Mouse (Mus musculus) midbrain, embryonic 15.5 days (tissue): ENCODE measurements around the gene 2210016L21Rik. TPM values are rescaled to one million over a fixed set of nuclear protein-coding genes. Genes with fewer than 3 reads are reported as not detected.
"Not testable (repeated sequence)": the region's sequence is repeated elsewhere in the genome, so short reads cannot be mapped to it uniquely, and the experiment has no call there.

Experiments
- ATAC-seq: fragments of 200-750 bp; cut with Nextera tagmentation; replicated peaks from 2 replicates; pipeline ENCODE4 v1.8.0; 2017; ENCODE audit warnings: moderate TSS enrichment
- H3K27ac ChIP-seq: fragments of 300-500 bp; sonication (generic); 2 replicates; pipeline ENCODE4 v1.5.1; 2015; ENCODE audit warnings: mild to moderate bottlenecking, inconsistent platforms
- H3K27me3 ChIP-seq: fragments of 300-500 bp; sonication (generic); replicated peaks from 2 replicates; pipeline ENCODE4 v1.6.1; 2015; ENCODE audit warnings: inconsistent platforms
- H3K36me3 ChIP-seq: fragments of 300-500 bp; sonication (generic); replicated peaks from 2 replicates; pipeline ENCODE4 v1.6.1; 2015; ENCODE audit warnings: inconsistent platforms
- H3K4me1 ChIP-seq: fragments of 300-500 bp; sonication (generic); 2 replicates; pipeline ENCODE4 v1.6.1; 2015; ENCODE audit warnings: inconsistent platforms
- H3K4me2 ChIP-seq: fragments of 300-500 bp; sonication (generic); 2 replicates; pipeline ENCODE4 v1.6.1; 2015; ENCODE audit warnings: inconsistent platforms, mild to moderate bottlenecking, moderate library complexity
- H3K4me3 ChIP-seq: fragments of 300-500 bp; sonication (generic); 2 replicates; pipeline ENCODE4 v1.5.1; 2015; ENCODE audit warnings: mild to moderate bottlenecking, inconsistent platforms
- H3K9ac ChIP-seq: fragments of 300-500 bp; sonication (generic); 2 replicates; pipeline ENCODE4 v1.6.1; 2015; ENCODE audit warnings: mild to moderate bottlenecking, inconsistent platforms
- H3K9me3 ChIP-seq: fragments of 300-500 bp; sonication (generic); 2 replicates; pipeline ENCODE4 v1.6.1; 2016; ENCODE audit warnings: inconsistent platforms
- WGBS: fragments of 180-500 bp; shearing (Covaris S2); methylation state at CpG from one replicate; pipeline ENCODE4 v1.1.7; 2015; ENCODE audit warnings: mixed read lengths; 5-methylcytosine and 5-hydroxymethylcytosine counted together
- polyA plus RNA-seq: library from polyadenylated mRNA; unstranded; fragments of >200 nt; fragmentation: Nextera tagmentation; extraction: Ambion mirVana; gene quantifications from 2 replicates; pipeline ENCODE4 v1.2.1, GENCODE M21; 2015

The 2210016L21Rik gene
- polyA plus RNA-seq, result 116 and 122 TPM in 2 replicates

DNA sequence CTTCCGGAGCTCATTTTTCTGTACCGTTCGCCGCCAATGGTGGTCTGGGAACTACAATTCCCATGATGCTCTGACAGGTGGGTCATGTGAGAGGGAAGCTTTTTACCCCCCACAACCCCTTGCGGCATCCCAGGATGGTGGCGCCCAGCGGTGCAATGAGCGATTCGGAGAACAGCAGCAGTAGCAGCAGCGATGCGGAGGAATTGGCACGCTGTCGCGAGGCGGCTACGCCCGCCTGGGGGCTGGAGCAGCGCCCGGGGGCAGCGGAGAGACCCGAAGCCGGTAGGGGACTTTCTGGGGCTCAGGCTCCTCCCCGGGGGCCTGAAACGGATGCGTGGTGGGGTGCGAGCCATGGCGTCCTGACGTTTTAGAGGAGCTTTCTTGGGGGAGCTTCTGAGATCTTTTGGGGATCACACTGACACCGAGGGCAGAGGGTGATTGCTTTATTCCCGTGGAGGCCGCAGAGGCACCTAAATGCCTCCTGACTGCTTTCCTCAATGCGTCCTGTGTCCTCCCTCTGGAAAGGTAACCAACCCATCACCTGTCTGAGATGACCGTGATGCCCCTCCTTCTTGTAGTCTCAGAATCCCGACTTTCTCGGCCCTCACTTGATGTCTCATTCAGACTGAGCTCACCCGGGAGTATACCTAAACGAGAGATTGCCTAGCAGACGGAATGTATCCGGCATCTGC is at the start of gene 2210016L21Rik:
TSS of gene 2210016L21Rik (plus strand) at position 85 of the 692 bp plus-strand sequence.
- WGBS, result under 1% methylated on average over 38 of the region's 39 CpGs
- Histone ChIP-seq H3K36me3 (peaks cover 11% of the 10 kb centered on the region; the same call in 1 of the 2 replicates), H3K27me3 (no peaks in the 10 kb centered on the region), H3K27ac (peak within 1 kb of the TSS; percentile 89), H3K4me1 (peaks cover 17% of the 10 kb centered on the region), H3K9me3 (no peaks in the 10 kb centered on the region), H3K4me2 (peak within 1 kb of the TSS; percentile 61), H3K4me3 (peak within 1 kb of the TSS; percentile 69), H3K9ac (peak within 1 kb of the TSS; percentile 92)
- ATAC-seq, result peak; percentile 94

DNA sequence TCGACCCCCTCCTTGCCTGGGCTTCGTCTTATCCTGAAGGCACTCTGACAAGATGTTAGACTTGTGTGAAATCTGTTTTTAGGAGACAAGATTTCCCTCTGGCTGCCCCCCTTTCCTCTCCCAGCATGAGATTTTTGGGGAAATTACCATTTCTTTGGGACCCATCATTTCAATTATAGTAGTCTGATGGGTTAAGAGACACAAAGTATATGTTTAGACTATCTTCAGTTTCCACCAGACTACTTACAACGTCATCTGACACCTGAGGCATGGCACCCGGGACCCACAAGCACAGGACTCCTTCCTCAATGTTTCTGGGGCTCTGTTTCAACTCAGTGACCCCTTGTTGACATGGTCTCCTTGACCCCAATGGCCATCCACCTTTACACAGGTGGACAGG is 46.4 kb upstream of the 2210016L21Rik start:
- Histone ChIP-seq H3K9me3 (no peaks in the 10 kb centered on the region), H3K36me3 (no peaks in the 10 kb centered on the region), H3K27ac (no peak overlapping the region), H3K4me3 (no peak overlapping the region), H3K27me3 (no peaks in the 10 kb centered on the region), H3K4me2 (no peak overlapping the region), H3K4me1 (no peaks in the 10 kb centered on the region), H3K9ac (no peak overlapping the region)
- no peak for ATAC-seq
- WGBS, result 92% methylated on average over 4 of the region's 4 CpGs

DNA sequence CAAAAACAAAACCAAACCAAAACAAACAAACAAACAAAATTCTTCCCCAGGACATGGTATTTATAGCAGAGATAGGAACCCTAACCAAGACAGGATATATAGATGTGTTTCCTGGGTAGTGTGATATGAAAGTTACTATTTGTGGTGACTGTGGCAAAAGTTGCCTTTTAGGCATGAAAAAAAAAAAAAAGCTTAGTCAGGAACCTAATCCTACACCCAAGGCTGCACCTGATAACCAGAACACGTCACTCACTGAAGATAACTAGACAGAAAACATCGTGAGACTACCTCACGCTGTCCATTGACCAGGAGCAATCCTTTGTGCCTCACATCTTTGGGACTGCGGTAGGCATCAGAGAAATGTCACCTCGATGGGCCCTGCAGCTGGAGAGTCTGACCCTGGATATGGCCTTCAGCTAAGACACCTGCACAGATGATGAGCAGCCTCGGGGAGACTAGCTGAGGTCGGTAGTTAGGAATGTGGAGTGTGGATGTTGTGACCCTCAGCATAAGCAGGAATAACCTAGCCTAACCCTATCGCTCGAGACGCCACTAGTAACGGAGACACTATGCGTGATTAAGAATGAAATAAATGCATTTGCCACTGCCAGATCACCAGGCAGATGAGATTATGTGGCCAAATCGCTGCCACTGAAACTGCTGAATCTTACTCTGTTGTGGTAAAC is 45.1 kb upstream of the 2210016L21Rik start, which contains the start of gene Oasl2:
TSS of gene Oasl2 (plus strand) at position 249 of the 686 bp plus-strand sequence.
- H3K36me3 ChIP-seq, result no peaks in the 10 kb centered on the region
- H3K9ac ChIP-seq, result no peak within 1 kb of the TSS
- no peaks in the 10 kb centered on the region for H3K4me1 ChIP-seq
- WGBS, result 61% methylated on average over 13 of the region's 13 CpGs
- 0 out of 2 replicates have a peak within 1 kb of the TSS, but pooled peaks have one; percentile 4 for H3K4me2 ChIP-seq
- H3K27ac ChIP-seq, result no peak within 1 kb of the TSS
- ATAC-seq, result no peak
- H3K4me3 ChIP-seq, result no peak within 1 kb of the TSS
- no peaks in the 10 kb centered on the region for H3K27me3 ChIP-seq
- no peaks in the 10 kb centered on the region for H3K9me3 ChIP-seq

DNA sequence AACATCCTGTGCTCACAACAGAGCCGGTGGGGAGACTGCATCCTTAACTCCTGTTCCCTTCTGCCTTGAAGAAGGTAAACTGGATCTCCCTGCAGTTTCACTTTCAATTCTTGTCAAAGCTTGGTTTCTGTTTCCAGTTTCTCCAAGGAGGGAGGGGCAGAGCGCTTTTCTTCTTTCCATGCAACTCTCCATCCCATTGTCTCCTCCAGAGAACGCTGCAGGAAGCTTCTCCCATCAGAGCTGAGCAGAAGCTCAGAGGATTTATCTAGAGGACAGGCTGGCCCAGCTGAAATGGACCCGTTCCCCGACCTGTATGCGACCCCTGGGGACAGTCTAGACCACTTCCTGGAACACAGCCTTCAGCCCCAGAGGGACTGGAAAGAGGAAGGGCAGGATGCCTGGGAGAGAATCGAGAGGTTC is 44.6 kb upstream of the 2210016L21Rik start:
- no peak overlapping the region for H3K27ac ChIP-seq
- no peak overlapping the region for H3K9ac ChIP-seq
- no peak for ATAC-seq
- H3K4me2 ChIP-seq, result 0 out of 2 replicates have a peak overlapping the region, but pooled peaks have one; percentile 4
- no peaks in the 10 kb centered on the region for H3K27me3 ChIP-seq
- 15% methylated on average over 7 of the region's 7 CpGs for WGBS
- H3K9me3 ChIP-seq, result no peaks in the 10 kb centered on the region
- H3K36me3 ChIP-seq, result no peaks in the 10 kb centered on the region
- H3K4me3 ChIP-seq, result no peak overlapping the region
- H3K4me1 ChIP-seq, result no peaks in the 10 kb centered on the region

DNA sequence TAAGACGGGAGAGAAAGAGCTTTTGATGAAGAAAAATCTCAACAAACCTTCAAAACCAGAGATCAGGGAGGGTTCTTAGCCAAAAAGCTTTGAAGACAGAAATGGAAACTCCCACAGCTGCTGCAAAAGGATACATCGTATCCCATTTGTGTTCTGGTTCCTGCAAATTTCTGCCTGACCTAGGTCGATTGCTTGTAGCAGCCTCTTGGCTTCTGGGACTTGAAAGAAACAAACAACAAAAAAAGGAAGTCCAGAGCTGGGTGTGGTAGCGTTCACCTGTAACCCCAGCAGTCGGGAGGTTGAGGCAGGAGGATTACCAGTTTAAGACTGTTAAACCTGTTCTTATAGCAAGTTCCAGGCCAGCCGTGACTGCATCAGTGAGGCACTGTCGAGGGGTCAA is 43.1 kb upstream of the 2210016L21Rik start:
- Histone ChIP-seq H3K9me3 (no peaks in the 10 kb centered on the region), H3K9ac (no peak overlapping the region), H3K4me1 (no peaks in the 10 kb centered on the region), H3K4me2 (no peak overlapping the region), H3K27me3 (no peaks in the 10 kb centered on the region), H3K27ac (no peak overlapping the region), H3K4me3 (no peak overlapping the region), H3K36me3 (no peaks in the 10 kb centered on the region)
- ATAC-seq, result no peak
- WGBS, result 80% methylated on average over 7 of the region's 7 CpGs

DNA sequence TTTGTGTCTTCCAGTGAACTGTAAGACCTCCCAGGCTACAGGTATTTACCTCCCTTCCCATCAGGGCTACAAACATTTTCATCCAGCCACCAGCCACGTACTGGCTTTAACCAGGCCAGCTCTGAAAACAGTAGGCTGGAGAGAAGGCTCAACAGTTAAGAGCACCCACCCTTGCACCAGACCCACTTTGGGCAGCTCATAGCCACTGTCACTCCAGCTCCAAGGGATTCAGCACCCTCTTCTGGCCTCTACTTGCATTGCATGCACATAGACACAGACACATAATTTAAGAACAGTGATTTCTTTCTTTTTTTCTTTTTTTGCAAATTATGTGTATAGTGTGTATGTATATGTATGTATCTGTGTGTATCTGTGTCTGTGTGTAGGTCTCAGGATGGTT is 39.5 kb upstream of the 2210016L21Rik start:
- Histone ChIP-seq H3K36me3 (no peaks in the 10 kb centered on the region), H3K27me3 (no peaks in the 10 kb centered on the region), H3K4me1 (no peaks in the 10 kb centered on the region), H3K4me2 (no peak overlapping the region), H3K9me3 (no peaks in the 10 kb centered on the region), H3K4me3 (no peak overlapping the region), H3K27ac (no peak overlapping the region), H3K9ac (no peak overlapping the region)
- 19% methylated on average over 1 of the region's 1 CpGs for whole genome bisulfite sequencing
- no peak for ATAC-seq

DNA sequence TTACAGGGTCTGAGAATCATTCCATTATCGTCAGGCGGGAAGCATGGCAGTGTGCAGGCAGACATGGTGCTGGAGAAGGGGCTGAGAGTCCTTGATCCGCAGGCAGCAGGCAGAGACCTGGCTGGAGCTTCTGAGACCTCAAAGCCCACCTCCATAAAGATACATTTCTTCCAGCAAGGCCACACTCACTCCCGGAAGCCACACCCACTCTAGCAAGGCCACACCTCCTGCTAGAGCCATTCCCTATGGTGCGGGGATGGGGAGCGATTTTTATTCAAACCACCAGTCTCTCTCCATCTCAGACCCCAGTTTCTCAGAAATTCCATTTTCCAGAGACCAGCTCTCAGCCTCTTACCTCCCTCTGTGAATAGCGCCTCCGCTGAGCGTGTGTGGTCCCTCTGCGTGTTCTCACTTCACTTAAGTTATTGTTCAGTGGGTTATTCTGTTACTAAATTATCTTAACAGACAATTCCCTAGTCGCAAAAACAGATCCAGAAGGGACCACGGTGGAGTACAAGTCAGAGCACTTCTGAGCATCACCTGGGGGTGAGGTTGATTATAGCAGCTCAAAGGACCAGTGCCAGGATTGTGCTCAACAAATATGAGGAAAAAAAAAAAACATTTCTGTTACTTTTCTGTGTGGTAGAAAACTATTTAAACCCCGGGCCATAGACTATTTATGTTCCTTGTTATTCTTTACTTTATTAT is 33.2 kb upstream of the 2210016L21Rik start:
- 50% methylated on average over 13 of the region's 13 CpGs for WGBS
- no peak overlapping the region for H3K4me3 ChIP-seq
- H3K36me3 ChIP-seq, result no peaks in the 10 kb centered on the region
- no peaks in the 10 kb centered on the region for H3K9me3 ChIP-seq
- no peak overlapping the region for H3K4me2 ChIP-seq
- ATAC-seq, result no peak
- no peak overlapping the region for H3K27ac ChIP-seq
- H3K4me1 ChIP-seq, result no peaks in the 10 kb centered on the region
- no peak overlapping the region for H3K9ac ChIP-seq
- no peaks in the 10 kb centered on the region for H3K27me3 ChIP-seq

DNA sequence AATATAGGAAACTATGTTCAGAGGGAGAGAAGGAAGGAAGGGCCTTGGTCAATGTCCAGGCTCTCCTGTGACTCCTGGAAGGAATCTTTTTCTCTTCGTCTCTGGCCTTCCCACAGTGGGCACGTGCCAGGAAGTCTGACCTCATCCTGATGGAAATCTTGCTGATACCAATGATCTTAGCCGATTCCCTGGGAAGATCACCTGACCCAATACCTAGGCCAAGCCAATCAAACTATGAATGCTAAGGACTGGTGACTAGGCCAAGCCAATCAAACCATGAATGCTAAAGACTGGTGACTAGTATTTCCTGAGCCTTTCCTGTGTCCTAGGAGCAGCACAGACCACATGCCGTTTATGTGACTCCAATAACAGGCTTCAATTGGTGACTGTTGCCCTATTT is 28.3 kb upstream of the 2210016L21Rik start:
- Histone ChIP-seq H3K4me1 (no peaks in the 10 kb centered on the region), H3K36me3 (no peaks in the 10 kb centered on the region), H3K4me2 (no peak overlapping the region), H3K4me3 (no peak overlapping the region), H3K9me3 (no peaks in the 10 kb centered on the region), H3K27ac (no peak overlapping the region), H3K9ac (no peak overlapping the region), H3K27me3 (no peaks in the 10 kb centered on the region)
- no peak for ATAC-seq
- WGBS, result 78% methylated on average over 4 of the region's 4 CpGs

DNA sequence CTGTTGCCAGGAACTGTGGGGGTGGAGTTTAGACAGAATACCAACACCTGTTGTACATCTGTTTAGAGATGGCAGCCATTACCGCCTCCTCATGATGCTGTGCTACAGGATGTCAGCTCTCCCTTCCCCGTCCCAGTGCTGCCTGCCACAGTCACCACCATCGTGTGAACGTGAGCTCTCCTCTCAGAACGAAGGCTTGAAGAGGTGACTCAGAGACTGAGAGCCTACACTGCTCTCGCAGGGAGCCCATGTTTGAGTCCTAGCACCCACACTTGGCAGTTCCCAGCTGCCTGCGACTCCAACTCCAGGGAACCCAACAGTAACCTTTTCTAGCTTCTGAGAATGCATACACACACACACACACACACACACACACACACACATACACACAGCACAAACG is 27.1 kb upstream of the 2210016L21Rik start:
- no peak overlapping the region for H3K27ac ChIP-seq
- no peak overlapping the region for H3K4me2 ChIP-seq
- 80% methylated on average over 8 of the region's 8 CpGs for WGBS
- H3K9ac ChIP-seq, result no peak overlapping the region
- H3K27me3 ChIP-seq, result no peaks in the 10 kb centered on the region
- H3K9me3 ChIP-seq, result no peaks in the 10 kb centered on the region
- H3K36me3 ChIP-seq, result no peaks in the 10 kb centered on the region
- ATAC-seq, result no peak
- H3K4me3 ChIP-seq, result no peak overlapping the region
- no peaks in the 10 kb centered on the region for H3K4me1 ChIP-seq

DNA sequence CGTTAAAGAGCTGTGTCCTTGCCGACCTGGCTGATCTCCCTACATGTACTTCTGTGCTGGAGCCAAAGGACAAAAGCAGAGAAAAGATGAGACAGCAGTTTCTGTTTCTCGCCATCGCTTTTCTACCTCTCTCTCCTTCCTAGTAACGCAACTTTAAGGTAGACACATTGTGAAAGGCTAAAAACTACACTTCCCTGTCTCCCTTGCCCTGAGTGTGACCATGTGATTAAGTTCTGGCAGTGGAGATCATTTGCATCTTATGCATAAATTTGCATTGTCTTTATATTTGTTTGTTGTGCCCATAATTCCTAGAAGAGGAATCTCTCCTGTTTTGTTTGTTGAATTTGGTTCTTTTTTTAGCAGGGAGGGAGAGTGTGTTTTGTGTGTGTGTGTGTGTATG is 26.1 kb upstream of the 2210016L21Rik start:
- no peak for ATAC-seq
- no peak overlapping the region for H3K9ac ChIP-seq
- 72% methylated on average over 5 of the region's 5 CpGs for WGBS

DNA sequence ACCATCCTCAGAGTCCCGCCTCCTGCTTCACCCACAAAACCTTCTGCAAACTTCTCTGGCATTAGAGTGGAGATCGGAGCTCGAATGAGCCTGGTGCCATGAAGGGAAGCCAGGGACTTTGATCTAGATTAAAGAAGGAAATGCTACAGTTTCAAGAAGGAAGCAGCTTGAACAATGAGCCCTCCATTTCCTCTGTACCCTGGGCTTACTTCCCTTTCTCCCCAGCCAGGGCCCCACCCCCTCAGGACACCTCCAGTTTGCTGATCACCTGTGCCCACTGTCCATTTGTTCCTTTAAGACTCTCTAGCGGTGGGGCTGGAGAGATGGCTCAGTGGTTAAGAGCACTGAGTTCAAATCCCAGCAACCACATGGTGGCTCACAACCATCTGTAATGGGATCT is 25.2 kb upstream of the 2210016L21Rik start:
- H3K36me3 ChIP-seq, result no peaks in the 10 kb centered on the region
- H3K4me2 ChIP-seq, result no peak overlapping the region
- H3K27me3 ChIP-seq, result no peaks in the 10 kb centered on the region
- ATAC-seq, result no peak
- no peaks in the 10 kb centered on the region for H3K9me3 ChIP-seq
- H3K9ac ChIP-seq, result no peak overlapping the region
- no peaks in the 10 kb centered on the region for H3K4me1 ChIP-seq
- no peak overlapping the region for H3K4me3 ChIP-seq
- 85% methylated on average over 4 of the region's 4 CpGs for WGBS
- no peak overlapping the region for H3K27ac ChIP-seq

More for the DNA sequence above, 26.1 kb upstream of the 2210016L21Rik start:
- H3K27me3 ChIP-seq, result no peaks in the 10 kb centered on the region
- no peaks in the 10 kb centered on the region for H3K36me3 ChIP-seq
- H3K27ac ChIP-seq, result no peak overlapping the region
- H3K9me3 ChIP-seq, result no peaks in the 10 kb centered on the region
- H3K4me3 ChIP-seq, result no peak overlapping the region
- H3K4me2 ChIP-seq, result no peak overlapping the region
- no peaks in the 10 kb centered on the region for H3K4me1 ChIP-seq

DNA sequence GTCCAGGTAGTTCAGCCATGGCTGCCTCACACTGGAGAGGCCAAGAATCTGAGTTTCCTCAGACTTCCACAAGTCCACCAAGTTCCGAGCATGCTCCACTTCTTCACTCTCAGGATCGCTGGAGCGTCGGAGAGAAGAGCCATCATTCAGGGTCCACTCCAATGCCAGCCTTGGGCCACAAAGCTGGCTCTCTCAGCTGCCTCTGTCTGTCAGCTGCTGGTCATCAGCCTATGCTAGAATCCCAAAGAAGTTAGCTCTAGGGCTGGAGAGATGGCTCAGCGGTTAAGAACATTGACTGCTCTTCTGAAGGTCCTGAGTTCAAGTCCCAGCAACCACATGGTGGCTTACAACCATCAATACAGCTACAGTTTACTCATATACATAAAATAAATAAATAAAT is 24.6 kb upstream of the 2210016L21Rik start:
- not testable (repeated sequence) for H3K36me3 ChIP-seq, H3K9me3 ChIP-seq, H3K9ac ChIP-seq, ATAC-seq, H3K27ac ChIP-seq, H3K4me3 ChIP-seq, H3K27me3 ChIP-seq, H3K4me1 ChIP-seq, H3K4me2 ChIP-seq
- 96% methylated on average over 5 of the region's 5 CpGs for WGBS
